Mouse (Mus musculus) lung, postnatal 10 days (tissue): ENCODE measurements around the gene Vps13d.

Source experiments
- DNase-seq: peaks from one replicate; pipeline ENCODE4 v3.0.0; 2021

Vps13d gene

GRCm38 (mm10) chr4:144931167-144931566, 263.6 kb downstream of the Vps13d start:
- DNase-seq = peak; percentile 50

- DNase-seq = peak; percentile 95
Measured at GRCm38 (mm10) chr4:144930366-144930765, 264.4 kb downstream of the Vps13d start.

- DNase-seq = peak; percentile 75
Measured at GRCm38 (mm10) chr4:144929811-144930221, 265.0 kb downstream of the Vps13d start.

DNA sequence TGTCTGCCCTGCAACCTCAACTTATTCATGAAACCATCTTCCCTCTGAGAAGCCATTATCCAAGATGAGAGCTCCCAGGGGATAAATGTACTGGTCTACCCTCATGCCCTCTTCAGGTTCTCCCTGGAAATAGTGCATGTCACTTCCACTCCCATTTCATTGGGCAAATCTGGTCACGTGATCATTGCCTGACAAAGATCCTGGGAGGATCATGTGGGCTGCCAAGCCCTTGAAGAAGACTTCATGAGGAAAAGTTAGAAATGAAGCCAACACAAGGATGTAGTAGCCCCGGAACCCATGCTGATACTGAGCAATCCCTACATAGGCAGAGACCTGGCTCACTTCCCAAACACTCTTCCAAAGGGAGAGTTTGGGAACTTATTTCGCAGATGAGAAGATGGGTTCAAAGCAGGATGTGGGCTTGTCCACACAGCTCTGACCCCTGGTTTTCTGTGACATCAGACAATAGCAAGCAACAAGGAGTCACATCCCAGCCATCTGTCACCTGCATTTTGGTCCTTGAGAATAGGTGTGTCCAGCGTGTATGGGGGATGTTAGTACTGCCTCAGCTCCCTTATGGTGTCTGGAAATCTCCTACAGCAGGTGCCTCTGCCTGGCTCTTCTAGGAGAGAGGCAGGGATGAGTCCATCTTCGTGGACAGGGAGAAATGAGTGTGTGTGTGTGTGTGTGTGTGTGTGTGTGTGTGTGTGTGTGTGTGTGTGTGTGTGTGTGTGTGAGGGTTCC, 265.9 kb downstream of the Vps13d start:
- DNase-seq = no peak
